In genomic region chr8:97232619-97233376, GRCm38 (mm10) we compare ENCODE assay signal across 19 mouse cellular contexts.
A peak's percentile ranks its signal among the peaks of the same experiment; 100 is the strongest.
DNase-seq lines count a peak whose midpoint lies in the region; ATAC-seq and TF ChIP-seq lines count a peak whose summit lies in the region.
"Had no signal": no experiment of that assay in that cellular context is flagged by ENCODE, and none has a peak within 500 bp of the region (broad histone marks: within the 10 kb centered on the region; RNA-seq: fewer than 3 reads in every experiment).

No protein-coding gene starts in this region.

- H3K36me3 ChIP-seq in kidney, adult 2 months (ENCODE audit: control insufficient read depth, insufficient read depth, low read length): no peaks in the 10 kb centered on the region
- no peaks in the 10 kb centered on the region for H3K36me3 ChIP-seq in neural tube, embryonic 11.5 days (ENCODE audit: control insufficient read depth, insufficient read depth, low read length)
- no peaks in the 10 kb centered on the region for H3K36me3 ChIP-seq in neural tube, embryonic 15.5 days
- no peaks in the 10 kb centered on the region for H3K36me3 ChIP-seq in kidney, postnatal 0 days (ENCODE audit: insufficient read depth, low read length)
- no peaks in the 10 kb centered on the region for H3K36me3 ChIP-seq in heart, embryonic 11.5 days (ENCODE audit: control insufficient read depth, insufficient read depth, low read length)
- H3K36me3 ChIP-seq: embryonic facial prominence, embryonic 15.5 days; heart, embryonic 12.5 days; midbrain, embryonic 15.5 days had no signal

- TF ChIP-seq POLR2A in kidney, adult 2 months (IDR thresholded peaks at IDR 0.05; ENCODE audit: low read depth, low read length): no peak

- no peaks in the 10 kb centered on the region for H3K27me3 ChIP-seq in kidney, adult 2 months (replicated peaks; ENCODE audit: control insufficient read depth, insufficient read depth, low read length)
- no peaks in the 10 kb centered on the region for H3K27me3 ChIP-seq in neural tube, embryonic 11.5 days (ENCODE audit: control insufficient read depth, insufficient read depth, low read length)
- no peaks in the 10 kb centered on the region for H3K27me3 ChIP-seq in neural tube, embryonic 15.5 days (replicated peaks)
- H3K27me3 ChIP-seq in kidney, postnatal 0 days (ENCODE audit: insufficient read depth, low read length): no peaks in the 10 kb centered on the region
- H3K27me3 ChIP-seq in heart, embryonic 11.5 days (ENCODE audit: control insufficient read depth, insufficient read depth, low read length): no peaks in the 10 kb centered on the region
- H3K27me3 ChIP-seq: embryonic facial prominence, embryonic 15.5 days; heart, embryonic 12.5 days; midbrain, embryonic 15.5 days had no signal

- TF ChIP-seq CTCF in kidney, adult 2 months (conservative IDR thresholded peaks at IDR 0.05; ENCODE audit: insufficient read depth, insufficient read length, low read depth, low read length): no peak
- no peak for TF ChIP-seq CTCF in kidney, postnatal 0 days (IDR thresholded peaks at IDR 0.05; ENCODE audit: low read depth)

- ATAC-seq in neural tube, embryonic 11.5 days (ENCODE audit: insufficient read depth, low FRiP score, low TSS enrichment): peak; percentile 35; the same call in 1 of the 2 replicates
- ATAC-seq in neural tube, embryonic 15.5 days (ENCODE audit: low FRiP score): no peak
- ATAC-seq in kidney, postnatal 0 days (replicated peaks; ENCODE audit: low FRiP score, low read depth): no peak
- no peak for ATAC-seq in heart, embryonic 11.5 days (replicated peaks; ENCODE audit: insufficient number of reproducible peaks, low FRiP score, low TSS enrichment)
- ATAC-seq in monocyte, adult 5-6 weeks (replicated peaks; ENCODE audit: insufficient number of reproducible peaks, low FRiP score, low TSS enrichment, poor library complexity, severe bottlenecking): no peak
- ATAC-seq: hindbrain, postnatal 0 days; midbrain, embryonic 15.5 days had no signal

- no peak overlapping the region for H3K4me2 ChIP-seq in neural tube, embryonic 11.5 days (ENCODE audit: low read depth)
- H3K4me2 ChIP-seq in neural tube, embryonic 15.5 days: no peak overlapping the region
- H3K4me2 ChIP-seq in kidney, postnatal 0 days (ENCODE audit: low read length): no peak overlapping the region
- H3K4me2 ChIP-seq in heart, embryonic 11.5 days: no peak overlapping the region
- H3K4me2 ChIP-seq: embryonic facial prominence, embryonic 15.5 days; heart, embryonic 12.5 days; midbrain, embryonic 15.5 days had no signal

- 64% methylated on average over 2 of the region's 2 CpGs for whole genome bisulfite sequencing in kidney, adult 2 months
- 77% methylated on average over 2 of the region's 2 CpGs for WGBS in neural tube, embryonic 11.5 days
- 42% methylated on average over 2 of the region's 2 CpGs for WGBS in neural tube, embryonic 15.5 days
- WGBS in kidney, postnatal 0 days: 52% methylated on average over 2 of the region's 2 CpGs
- WGBS in heart, embryonic 11.5 days (ENCODE audit: insufficient replicate concordance): 70% methylated on average over 2 of the region's 2 CpGs

- H3K27ac ChIP-seq in kidney, adult 2 months (ENCODE audit: insufficient read depth, low read depth, low read length): no peak overlapping the region
- no peak overlapping the region for H3K27ac ChIP-seq in neural tube, embryonic 11.5 days (ENCODE audit: low read depth, low read length)
- H3K27ac ChIP-seq in neural tube, embryonic 15.5 days (replicated peaks): no peak overlapping the region
- H3K27ac ChIP-seq in kidney, postnatal 0 days: no peak overlapping the region
- no peak overlapping the region for H3K27ac ChIP-seq in heart, embryonic 11.5 days (ENCODE audit: low read depth, low read length)
- H3K27ac ChIP-seq: embryonic facial prominence, embryonic 15.5 days; hindbrain, postnatal 0 days; liver, embryonic 14.5 days; midbrain, embryonic 15.5 days had no signal

- H3K9me3 ChIP-seq in neural tube, embryonic 11.5 days (ENCODE audit: control insufficient read depth, low read length): no peaks in the 10 kb centered on the region
- no peaks in the 10 kb centered on the region for H3K9me3 ChIP-seq in neural tube, embryonic 15.5 days (replicated peaks)
- H3K9me3 ChIP-seq in kidney, postnatal 0 days (replicated peaks; ENCODE audit: low read length): no peaks in the 10 kb centered on the region
- H3K9me3 ChIP-seq in heart, embryonic 11.5 days (replicated peaks; ENCODE audit: control insufficient read depth, low read length): no peaks in the 10 kb centered on the region
- H3K9me3 ChIP-seq: embryonic facial prominence, embryonic 15.5 days; heart, embryonic 12.5 days; midbrain, embryonic 15.5 days had no signal

- H3K4me3 ChIP-seq in kidney, adult 2 months (ENCODE audit: insufficient read depth, low read depth, low read length): no peak overlapping the region
- H3K4me3 ChIP-seq in neural tube, embryonic 11.5 days (ENCODE audit: low read depth, low read length): no peak overlapping the region
- no peak overlapping the region for H3K4me3 ChIP-seq in neural tube, embryonic 15.5 days (replicated peaks)
- no peak overlapping the region for H3K4me3 ChIP-seq in kidney, postnatal 0 days (replicated peaks; ENCODE audit: low read depth, low read length)
- no peak overlapping the region for H3K4me3 ChIP-seq in heart, embryonic 11.5 days (ENCODE audit: low read depth, low read length)
- H3K4me3 ChIP-seq: embryonic facial prominence, embryonic 15.5 days; heart, embryonic 12.5 days; midbrain, embryonic 15.5 days had no signal

- no peak overlapping the region for H3K9ac ChIP-seq in neural tube, embryonic 11.5 days (ENCODE audit: low read length)
- no peak overlapping the region for H3K9ac ChIP-seq in neural tube, embryonic 15.5 days (replicated peaks)
- H3K9ac ChIP-seq in kidney, postnatal 0 days (ENCODE audit: low read depth, low read length): no peak overlapping the region
- H3K9ac ChIP-seq in heart, embryonic 11.5 days (ENCODE audit: low read depth, low read length): no peak overlapping the region
- H3K9ac ChIP-seq: embryonic facial prominence, embryonic 15.5 days; heart, embryonic 12.5 days; liver, embryonic 14.5 days; midbrain, embryonic 15.5 days had no signal

- peak; percentile 9 for DNase-seq in kidney, adult 2 months
- no peak for DNase-seq in kidney, postnatal 4 days
- DNase-seq in neural tube, embryonic 11.5 days (ENCODE audit: low spot score): no peak
- peak; percentile 24 for DNase-seq in kidney, postnatal 0 days (ENCODE audit: low spot score)
- no peak for DNase-seq in left cerebral cortex, postnatal 14 days (ENCODE audit: low spot score in 2 of 2)
- DNase-seq: B cell, adult 2 months; gastrocnemius, postnatal 36 days; heart, postnatal 36 days; left cerebral cortex, postnatal 4 days; lung, postnatal 14 days; right cerebral cortex, postnatal 14 days had no signal

- intact Hi-C loops in left cerebral cortex, postnatal 14 days (cut with DNase I): no loop called here

- H3K4me1 ChIP-seq in kidney, adult 2 months (ENCODE audit: control insufficient read depth, insufficient read depth, low read length): no peaks in the 10 kb centered on the region
- H3K4me1 ChIP-seq in neural tube, embryonic 11.5 days (ENCODE audit: control insufficient read depth, insufficient read depth, low read length): no peaks in the 10 kb centered on the region
- no peaks in the 10 kb centered on the region for H3K4me1 ChIP-seq in neural tube, embryonic 15.5 days
- no peaks in the 10 kb centered on the region for H3K4me1 ChIP-seq in kidney, postnatal 0 days (replicated peaks; ENCODE audit: insufficient read depth, low read length)
- no peaks in the 10 kb centered on the region for H3K4me1 ChIP-seq in heart, embryonic 11.5 days (ENCODE audit: control insufficient read depth, insufficient read depth, low read length)
- H3K4me1 ChIP-seq: embryonic facial prominence, embryonic 15.5 days; heart, embryonic 12.5 days; midbrain, embryonic 15.5 days had no signal

Comparison
In these comparisons a context has a peak if more than half of its experiments do, and no peak if none do; other contexts are left out.
1. DNase-seq: peak in kidney, adult 2 months (single experiment) and kidney, postnatal 0 days (single experiment); none in kidney, postnatal 4 days (0 of 2), neural tube, embryonic 11.5 days (single experiment) and left cerebral cortex, postnatal 14 days (0 of 2).